Mouse (Mus musculus) embryonic facial prominence, embryonic 10.5 days (tissue): ENCODE measurements around the gene Tns3. TPM values are rescaled to one million over a fixed set of nuclear protein-coding genes. Genes with fewer than 3 reads are reported as not detected.
A peak's percentile ranks its signal among the peaks of the same experiment; 100 is the strongest.

Experiments
- DNase-seq: peaks from one replicate; pipeline ENCODE4 v3.0.0-alpha.2; 2017; ENCODE audit warnings: low spot score
- H3K27ac ChIP-seq: fragments of 300-500 bp; sonication (generic); replicated peaks from 2 replicates; pipeline ENCODE4 v1.5.1; 2016; ENCODE audit warnings: mild to moderate bottlenecking
- H3K27me3 ChIP-seq: fragments of 300-500 bp; sonication (generic); replicated peaks from 2 replicates; pipeline ENCODE4 v1.6.1; 2016; ENCODE audit warnings: low read depth, mild to moderate bottlenecking; ENCODE audit not compliant: poor library complexity, severe bottlenecking
- H3K36me3 ChIP-seq: fragments of 300-500 bp; sonication (generic); replicated peaks from 2 replicates; pipeline ENCODE4 v1.6.1; 2016; ENCODE audit warnings: mild to moderate bottlenecking, moderate library complexity
- H3K4me1 ChIP-seq: fragments of 300-500 bp; sonication (generic); 2 replicates; pipeline ENCODE4 v1.6.1; 2016
- H3K4me3 ChIP-seq: fragments of 300-500 bp; sonication (generic); 2 replicates; pipeline ENCODE4 v1.5.1; 2016; ENCODE audit warnings: mild to moderate bottlenecking, moderate library complexity
- H3K9me3 ChIP-seq: fragments of 300-500 bp; sonication (generic); 2 replicates; pipeline ENCODE4 v1.6.1; 2016; ENCODE audit warnings: mild to moderate bottlenecking
- WGBS: fragments of 180-500 bp; shearing (Covaris S2); methylation state at CpG from one replicate; pipeline ENCODE4 v1.1.7; 2016; 5-methylcytosine and 5-hydroxymethylcytosine counted together
- polyA plus RNA-seq: library from polyadenylated mRNA; unstranded; fragments of >200 nt; fragmentation: Nextera tagmentation; extraction: Ambion mirVana; gene quantifications from 2 replicates; pipeline ENCODE4 v1.2.1, GENCODE M21; 2016

Tns3 gene
- polyA plus RNA-seq, 1 experiment from 2014 or later, result 23.4 TPM

GRCm38 (mm10) chr11:8692162-8692535 is 27.8 kb upstream of the Tns3 start:
- Histone ChIP-seq H3K4me3 (no peak overlapping the region), H3K27me3 (0 out of 2 replicates have a peak, but pooled peaks cover 7% of the 10 kb centered on the region), H3K9me3 (no peaks in the 10 kb centered on the region), H3K4me1 (peaks cover 42% of the 10 kb centered on the region), H3K36me3 (no peaks in the 10 kb centered on the region), H3K27ac (peak overlapping the region; percentile 88)
- 64% methylated on average over 6 of the region's 6 CpGs for WGBS
- no peak for DNase-seq

- 65% methylated on average over 4 of the region's 4 CpGs for WGBS
- H3K27ac ChIP-seq, result peak overlapping the region; percentile 88
Measured at GRCm38 (mm10) chr11:8691605-8692004, 27.3 kb upstream of the Tns3 start.

GRCm38 (mm10) chr11:8690633-8691032 is 26.3 kb upstream of the Tns3 start:
- Histone ChIP-seq H3K36me3 (no peaks in the 10 kb centered on the region), H3K27ac (no peak overlapping the region; the same call in 1 of the 2 replicates), H3K4me3 (no peak overlapping the region), H3K27me3 (0 out of 2 replicates have a peak, but pooled peaks cover 7% of the 10 kb centered on the region), H3K9me3 (no peaks in the 10 kb centered on the region), H3K4me1 (peaks cover 42% of the 10 kb centered on the region)
- WGBS, result 75% methylated on average over 4 of the region's 4 CpGs
- DNase-seq, result no peak

More at GRCm38 (mm10) chr11:8691605-8692004, 27.3 kb upstream of the Tns3 start:
- Histone ChIP-seq H3K27me3 (0 out of 2 replicates have a peak, but pooled peaks cover 7% of the 10 kb centered on the region), H3K9me3 (no peaks in the 10 kb centered on the region), H3K4me3 (no peak overlapping the region), H3K4me1 (peaks cover 42% of the 10 kb centered on the region), H3K36me3 (no peaks in the 10 kb centered on the region)
- DNase-seq, result no peak

- H3K27me3 ChIP-seq, result peaks cover 12% of the 10 kb centered on the region; the same call in 1 of the 2 replicates
- H3K27ac ChIP-seq, result no peak overlapping the region
- H3K4me3 ChIP-seq, result no peak overlapping the region
- H3K4me1 ChIP-seq, result peaks cover 42% of the 10 kb centered on the region
- H3K36me3 ChIP-seq, result no peaks in the 10 kb centered on the region
- no peaks in the 10 kb centered on the region for H3K9me3 ChIP-seq
- DNase-seq, result no peak
- 80% methylated on average over 7 of the region's 7 CpGs for WGBS
Measured at GRCm38 (mm10) chr11:8689515-8689914, 25.2 kb upstream of the Tns3 start.

GRCm38 (mm10) chr11:8688907-8689306 is 24.6 kb upstream of the Tns3 start:
- DNase-seq, result no peak
- 92% methylated on average over 8 of the region's 8 CpGs for WGBS
- H3K27ac ChIP-seq, result no peak overlapping the region
- peaks cover 38% of the 10 kb centered on the region for H3K4me1 ChIP-seq
- peaks cover 13% of the 10 kb centered on the region; the same call in 1 of the 2 replicates for H3K27me3 ChIP-seq
- H3K9me3 ChIP-seq, result no peaks in the 10 kb centered on the region
- H3K36me3 ChIP-seq, result no peaks in the 10 kb centered on the region
- H3K4me3 ChIP-seq, result no peak overlapping the region

GRCm38 (mm10) chr11:8686501-8686900 is 22.2 kb upstream of the Tns3 start:
- 71% methylated on average over 3 of the region's 3 CpGs for WGBS
- no peak for DNase-seq
- H3K27me3 ChIP-seq, result peaks cover 10% of the 10 kb centered on the region; the same call in 1 of the 2 replicates

GRCm38 (mm10) chr11:8686061-8686460 is 21.7 kb upstream of the Tns3 start:
- H3K36me3 ChIP-seq, result no peaks in the 10 kb centered on the region
- peaks cover 6% of the 10 kb centered on the region; the same call in 1 of the 2 replicates for H3K27me3 ChIP-seq
- WGBS, result 79% methylated on average over 1 of the region's 1 CpGs
- DNase-seq, result no peak
- no peak overlapping the region for H3K4me3 ChIP-seq
- 0 out of 2 replicates have a peak overlapping the region, but pooled peaks have one; percentile 32 for H3K27ac ChIP-seq
- H3K9me3 ChIP-seq, result no peaks in the 10 kb centered on the region
- peaks cover 12% of the 10 kb centered on the region for H3K4me1 ChIP-seq

More at GRCm38 (mm10) chr11:8686501-8686900, 22.2 kb upstream of the Tns3 start:
- Histone ChIP-seq H3K27ac (0 out of 2 replicates have a peak overlapping the region, but pooled peaks have one; percentile 32), H3K9me3 (no peaks in the 10 kb centered on the region), H3K4me1 (peaks cover 14% of the 10 kb centered on the region), H3K4me3 (no peak overlapping the region), H3K36me3 (no peaks in the 10 kb centered on the region)

- Histone ChIP-seq H3K4me1 (peaks cover 12% of the 10 kb centered on the region), H3K4me3 (no peak overlapping the region), H3K9me3 (no peaks in the 10 kb centered on the region), H3K27me3 (peaks cover 6% of the 10 kb centered on the region; the same call in 1 of the 2 replicates), H3K36me3 (no peaks in the 10 kb centered on the region), H3K27ac (no peak overlapping the region)
- WGBS, result 72% methylated on average over 3 of the region's 3 CpGs
- DNase-seq, result no peak
Measured at GRCm38 (mm10) chr11:8685195-8685594, 20.9 kb upstream of the Tns3 start.

GRCm38 (mm10) chr11:8684262-8684661 is 19.9 kb upstream of the Tns3 start:
- peaks cover 14% of the 10 kb centered on the region for H3K4me1 ChIP-seq
- no peak for DNase-seq
- no peaks in the 10 kb centered on the region for H3K9me3 ChIP-seq
- H3K4me3 ChIP-seq, result no peak overlapping the region
- peaks cover 6% of the 10 kb centered on the region; the same call in 1 of the 2 replicates for H3K27me3 ChIP-seq
- H3K27ac ChIP-seq, result no peak overlapping the region
- H3K36me3 ChIP-seq, result no peaks in the 10 kb centered on the region
- WGBS, result 90% methylated on average over 5 of the region's 5 CpGs

GRCm38 (mm10) chr11:8681356-8681755 is 17.0 kb upstream of the Tns3 start:
- Histone ChIP-seq H3K4me1 (peaks cover 12% of the 10 kb centered on the region), H3K4me3 (no peak overlapping the region), H3K36me3 (no peaks in the 10 kb centered on the region), H3K9me3 (no peaks in the 10 kb centered on the region), H3K27me3 (peaks cover 6% of the 10 kb centered on the region; the same call in 1 of the 2 replicates), H3K27ac (no peak overlapping the region)
- WGBS, result 91% methylated on average over 3 of the region's 3 CpGs
- DNase-seq, result no peak

GRCm38 (mm10) chr11:8680650-8681049 is 16.3 kb upstream of the Tns3 start:
- no peak overlapping the region for H3K4me3 ChIP-seq
- peaks cover 6% of the 10 kb centered on the region; the same call in 1 of the 2 replicates for H3K27me3 ChIP-seq
- H3K4me1 ChIP-seq, result peaks cover 13% of the 10 kb centered on the region
- H3K36me3 ChIP-seq, result no peaks in the 10 kb centered on the region
- H3K9me3 ChIP-seq, result no peaks in the 10 kb centered on the region
- H3K27ac ChIP-seq, result 0 out of 2 replicates have a peak overlapping the region, but pooled peaks have one; percentile 16
- 49% methylated on average over 7 of the region's 7 CpGs for WGBS
- DNase-seq, result no peak

- DNase-seq, result no peak
- Histone ChIP-seq H3K4me1 (peaks cover 26% of the 10 kb centered on the region), H3K9me3 (no peaks in the 10 kb centered on the region), H3K36me3 (no peaks in the 10 kb centered on the region), H3K27me3 (no peaks in the 10 kb centered on the region), H3K27ac (no peak overlapping the region), H3K4me3 (no peak overlapping the region)
- WGBS, result 87% methylated on average over 5 of the region's 5 CpGs
Measured at GRCm38 (mm10) chr11:8679221-8679620, 14.9 kb upstream of the Tns3 start.

GRCm38 (mm10) chr11:8678260-8678995 is 14.1 kb upstream of the Tns3 start:
- Histone ChIP-seq H3K27me3 (no peaks in the 10 kb centered on the region), H3K36me3 (no peaks in the 10 kb centered on the region), H3K27ac (no peak overlapping the region), H3K4me3 (no peak overlapping the region), H3K9me3 (no peaks in the 10 kb centered on the region), H3K4me1 (peaks cover 33% of the 10 kb centered on the region)
- DNase-seq, result no peak
- WGBS, result 88% methylated on average over 12 of the region's 12 CpGs
